Mouse (Mus musculus) intestine, postnatal 0 days (tissue): ENCODE measurements around the gene Gm5136. TPM values are rescaled to one million over a fixed set of nuclear protein-coding genes. Genes with fewer than 3 reads are reported as not detected.

Experiments used
- ATAC-seq: fragments of 200-750 bp; cut with Nextera tagmentation; 2 replicates; pipeline ENCODE4 v1.8.0; 2017; ENCODE audit warnings: mild to moderate bottlenecking, moderate TSS enrichment, moderate library complexity
- H3K27ac ChIP-seq: fragments of 300-500 bp; sonication (generic); 2 replicates; pipeline ENCODE4 v1.5.1; 2014; ENCODE audit warnings: mild to moderate bottlenecking, low read depth, low read length, moderate library complexity
- H3K27me3 ChIP-seq: fragments of 300-500 bp; sonication (generic); replicated peaks from 2 replicates; pipeline ENCODE4 v1.6.1; 2014; ENCODE audit warnings: low read length, mixed read lengths; ENCODE audit not compliant: control insufficient read depth, insufficient read depth
- H3K36me3 ChIP-seq: fragments of 300-500 bp; sonication (generic); 2 replicates; pipeline ENCODE4 v1.6.1; 2014; ENCODE audit warnings: mild to moderate bottlenecking, moderate library complexity; ENCODE audit not compliant: control insufficient read depth, insufficient read depth
- H3K4me1 ChIP-seq: fragments of 300-500 bp; sonication (generic); replicated peaks from 2 replicates; pipeline ENCODE4 v1.6.1; 2014; ENCODE audit warnings: antibody characterized with exemption, low read length, mixed read lengths; ENCODE audit not compliant: control insufficient read depth, insufficient read depth
- H3K4me2 ChIP-seq: fragments of 300-500 bp; sonication (generic); replicated peaks from 2 replicates; pipeline ENCODE4 v1.6.1; 2014; ENCODE audit warnings: low read depth, mild to moderate bottlenecking, moderate library complexity
- H3K4me3 ChIP-seq: fragments of 300-500 bp; sonication (generic); 2 replicates; pipeline ENCODE4 v1.5.1; 2014; ENCODE audit warnings: low read depth, low read length
- H3K9ac ChIP-seq: fragments of 300-500 bp; sonication (generic); 2 replicates; pipeline ENCODE4 v1.6.1; 2014; ENCODE audit warnings: mild to moderate bottlenecking, low read depth, low read length
- H3K9me3 ChIP-seq: fragments of 300-500 bp; sonication (generic); 2 replicates; pipeline ENCODE4 v1.6.1; 2016; ENCODE audit warnings: mixed run types; ENCODE audit not compliant: control insufficient read depth
- CTCF ChIP-seq: sonication (generic); IDR thresholded peaks from 2 replicates; pipeline ENCODE4 v1.5.1; 2016; ENCODE audit warnings: low read depth, mild to moderate bottlenecking, control low read depth, antibody characterized with exemption, moderate library complexity
- WGBS: fragments of 180-500 bp; shearing (Covaris S2); extraction: QIAGEN DNeasy Blood & Tissue Kit; methylation state at CpG from one replicate; pipeline ENCODE4 v1.1.7; 2014; 5-methylcytosine and 5-hydroxymethylcytosine counted together
- polyA plus RNA-seq: library from polyadenylated mRNA; unstranded; fragments of >200 nt; fragmentation: Nextera tagmentation; extraction: Ambion mirVana; gene quantifications from 2 replicates; pipeline ENCODE4 v1.2.1, GENCODE M21; 2015

The Gm5136 gene
- polyA plus RNA-seq: not detected in 2 replicates

DNA sequence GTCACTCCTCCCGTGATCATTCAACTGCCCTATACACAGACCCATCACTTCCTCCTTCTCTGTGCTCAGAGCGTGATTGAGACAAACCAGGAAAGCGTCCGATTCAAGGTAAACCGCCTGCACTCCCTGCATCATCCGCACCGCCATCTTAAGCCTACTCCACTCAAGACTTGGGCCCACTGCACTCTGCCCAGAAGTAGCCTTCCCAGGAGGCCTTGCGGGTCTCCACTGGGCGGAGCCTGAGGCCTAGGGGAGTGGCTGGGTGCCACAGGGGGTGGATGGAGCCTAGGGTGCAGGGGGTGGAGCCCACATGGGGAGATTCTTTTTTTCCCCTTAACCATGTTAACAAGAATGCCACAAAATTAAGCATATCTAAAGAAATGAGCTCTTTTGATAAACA, at the start of gene Gm5136:
Gene Gm5136 (minus strand): TSS at position 215 of the 400 bp plus-strand sequence.
- no peaks in the 10 kb centered on the region for H3K27me3 ChIP-seq
- TF ChIP-seq CTCF: no peak
- no peak within 1 kb of the TSS for H3K27ac ChIP-seq
- no peak for ATAC-seq
- H3K36me3 ChIP-seq: no peaks in the 10 kb centered on the region
- no peaks in the 10 kb centered on the region for H3K4me1 ChIP-seq
- no peak within 1 kb of the TSS for H3K4me3 ChIP-seq
- 96% methylated on average over 9 of the region's 9 CpGs for WGBS
- no peaks in the 10 kb centered on the region for H3K9me3 ChIP-seq
- H3K4me2 ChIP-seq: no peak within 1 kb of the TSS
- H3K9ac ChIP-seq: no peak within 1 kb of the TSS

DNA sequence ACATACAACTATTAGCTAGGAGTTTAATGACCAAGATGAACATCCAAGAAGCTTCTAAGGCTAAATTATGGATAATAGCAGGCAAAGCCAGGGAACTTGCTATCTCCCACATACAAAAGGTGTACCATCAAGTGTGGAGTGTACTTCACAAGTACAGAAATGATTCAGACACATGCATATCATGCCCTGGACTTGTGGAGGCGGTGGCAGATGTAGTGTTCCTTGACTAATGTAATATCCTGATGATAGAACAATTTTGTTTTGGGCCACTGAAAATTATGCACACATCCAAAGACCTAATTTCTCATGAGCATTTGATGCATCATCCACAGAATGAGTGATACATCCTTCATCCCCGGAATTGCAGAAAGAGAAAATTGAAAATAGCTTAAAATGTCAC, 43.8 kb upstream of the Gm5136 start:
- Histone ChIP-seq H3K27ac (no peak overlapping the region), H3K27me3 (no peaks in the 10 kb centered on the region), H3K9me3 (no peaks in the 10 kb centered on the region), H3K4me2 (no peak overlapping the region), H3K4me3 (no peak overlapping the region), H3K9ac (no peak overlapping the region), H3K36me3 (no peaks in the 10 kb centered on the region), H3K4me1 (no peaks in the 10 kb centered on the region)
- ATAC-seq: no peak
- TF ChIP-seq CTCF: no peak
- 86% methylated on average over 2 of the region's 2 CpGs for WGBS

GRCm38 (mm10) chr10:108733982-108734381, 34.0 kb upstream of the Gm5136 start:
- Histone ChIP-seq H3K27ac (no peak overlapping the region), H3K36me3 (no peaks in the 10 kb centered on the region), H3K27me3 (no peaks in the 10 kb centered on the region), H3K4me2 (no peak overlapping the region), H3K9ac (no peak overlapping the region), H3K4me1 (no peaks in the 10 kb centered on the region), H3K9me3 (no peaks in the 10 kb centered on the region), H3K4me3 (no peak overlapping the region)
- 55% methylated on average over 2 of the region's 2 CpGs for WGBS
- no peak for ATAC-seq
- peak; percentile 70 for TF ChIP-seq CTCF

DNA sequence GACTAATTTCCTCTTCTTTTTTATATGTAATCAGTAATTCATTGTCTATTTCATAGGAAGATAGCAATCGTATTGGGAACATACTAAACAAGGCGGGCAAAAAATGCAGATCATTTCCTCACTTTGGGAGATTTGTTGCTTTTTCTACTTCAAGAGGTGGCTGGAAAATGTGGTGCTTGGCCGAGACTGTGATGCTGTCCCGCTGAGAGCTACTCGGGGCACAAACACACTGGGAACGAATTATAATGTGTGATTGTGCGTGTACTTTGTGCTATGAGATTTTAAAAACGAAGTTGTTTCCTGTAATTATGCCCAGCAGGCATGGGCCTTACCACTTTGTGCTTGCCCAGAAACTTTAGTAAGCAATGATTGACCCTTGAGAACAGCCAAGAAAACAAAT, 29.0 kb upstream of the Gm5136 start:
- Histone ChIP-seq H3K4me3 (no peak overlapping the region), H3K4me1 (no peaks in the 10 kb centered on the region), H3K9me3 (no peaks in the 10 kb centered on the region), H3K36me3 (no peaks in the 10 kb centered on the region), H3K27me3 (no peaks in the 10 kb centered on the region), H3K27ac (no peak overlapping the region), H3K4me2 (no peak overlapping the region), H3K9ac (no peak overlapping the region)
- no peak for TF ChIP-seq CTCF
- ATAC-seq: no peak
- WGBS: 76% methylated on average over 8 of the region's 8 CpGs

GRCm38 (mm10) chr10:108726391-108726790, 26.4 kb upstream of the Gm5136 start:
- no peak overlapping the region for H3K9ac ChIP-seq
- no peak for TF ChIP-seq CTCF
- H3K27me3 ChIP-seq: no peaks in the 10 kb centered on the region
- no peaks in the 10 kb centered on the region for H3K9me3 ChIP-seq
- H3K4me3 ChIP-seq: no peak overlapping the region
- H3K4me1 ChIP-seq: no peaks in the 10 kb centered on the region
- no peak overlapping the region for H3K4me2 ChIP-seq
- H3K36me3 ChIP-seq: no peaks in the 10 kb centered on the region
- ATAC-seq: no peak
- WGBS: 82% methylated on average over 4 of the region's 4 CpGs
- H3K27ac ChIP-seq: no peak overlapping the region

DNA sequence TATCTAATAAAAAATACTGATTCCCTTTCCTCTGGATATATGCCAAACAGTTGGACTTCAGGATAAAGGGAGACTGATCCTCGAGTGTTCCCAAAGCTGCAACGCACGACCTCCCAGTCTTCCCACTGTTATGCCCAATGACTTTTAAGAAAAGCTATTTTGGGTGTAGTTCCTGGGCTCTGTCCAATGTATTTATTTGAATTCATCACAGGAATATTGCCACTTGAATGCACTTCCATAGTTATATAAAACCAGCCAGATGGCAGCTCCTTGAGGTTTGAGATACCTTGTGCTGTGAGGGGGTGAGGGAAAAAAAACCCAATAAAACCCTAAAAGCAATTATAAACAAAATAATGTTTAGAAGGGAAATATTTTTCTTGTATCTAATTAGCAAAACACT, 24.9 kb upstream of the Gm5136 start:
- Histone ChIP-seq H3K4me1 (no peaks in the 10 kb centered on the region), H3K4me2 (no peak overlapping the region), H3K27me3 (no peaks in the 10 kb centered on the region), H3K4me3 (no peak overlapping the region), H3K36me3 (no peaks in the 10 kb centered on the region), H3K9ac (no peak overlapping the region), H3K27ac (no peak overlapping the region), H3K9me3 (no peaks in the 10 kb centered on the region)
- ATAC-seq: no peak
- TF ChIP-seq CTCF: no peak
- WGBS: 83% methylated on average over 3 of the region's 3 CpGs

DNA sequence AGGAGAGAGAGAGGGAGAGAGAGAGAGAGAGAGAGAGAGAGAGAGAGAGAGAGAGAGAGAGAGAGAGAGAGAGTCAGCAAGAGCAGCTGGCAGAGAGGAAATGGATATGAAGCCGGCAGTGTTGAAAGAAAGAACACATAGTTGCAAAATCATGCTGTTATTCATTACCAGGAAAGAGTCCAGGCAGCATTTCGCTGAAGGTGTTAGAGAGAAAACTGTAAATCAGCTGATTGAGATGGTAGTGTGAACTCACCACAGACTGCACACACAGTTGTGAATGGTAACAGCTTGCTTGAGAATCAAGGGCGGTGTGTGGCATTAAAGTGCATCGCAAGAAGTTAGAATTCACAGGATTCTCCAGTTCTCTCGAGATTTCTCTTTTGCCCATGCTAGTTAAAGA, 10.6 kb upstream of the Gm5136 start:
- ATAC-seq: no peak
- Histone ChIP-seq H3K27me3 (no peaks in the 10 kb centered on the region), H3K4me2 (no peak overlapping the region), H3K9ac (no peak overlapping the region), H3K4me1 (no peaks in the 10 kb centered on the region), H3K27ac (no peak overlapping the region), H3K9me3 (no peaks in the 10 kb centered on the region), H3K36me3 (no peaks in the 10 kb centered on the region), H3K4me3 (no peak overlapping the region)
- 62% methylated on average over 5 of the region's 5 CpGs for WGBS
- TF ChIP-seq CTCF: no peak
